ENCODE assay signal across 33 mouse cellular contexts in the genomic region with DNA sequence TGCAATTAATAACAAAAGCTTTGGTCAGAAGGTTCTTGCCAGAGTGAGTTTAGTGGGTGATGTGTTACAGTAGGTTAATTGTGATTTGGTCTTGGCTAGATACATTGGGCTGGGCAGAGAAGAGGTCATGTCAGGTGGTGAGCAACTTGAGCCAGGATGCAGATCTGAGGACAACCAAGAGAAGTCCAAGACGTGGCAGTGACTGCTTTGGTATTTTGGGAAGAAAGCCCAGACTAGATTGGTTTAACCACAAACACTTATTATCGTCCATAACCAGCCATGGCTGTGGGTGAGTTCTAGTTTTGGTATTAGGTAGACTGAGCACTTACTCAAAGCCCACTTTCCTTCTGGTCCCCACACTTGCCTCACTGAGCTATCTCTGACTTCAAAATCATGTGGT. TPM values are rescaled to one million over a fixed set of nuclear protein-coding genes. Genes with fewer than 3 reads are reported as not detected.
"Had no signal": no experiment of that assay in that cellular context is flagged by ENCODE, and none has a peak within 500 bp of the region (broad histone marks: within the 10 kb centered on the region; RNA-seq: fewer than 3 reads in every experiment).

No protein-coding gene starts in this region.

- H3K4me1 ChIP-seq: liver, embryonic 13.5 days had no signal

- H3K36me3 ChIP-seq: kidney, embryonic 15.5 days; liver, embryonic 13.5 days; stomach, embryonic 15.5 days had no signal

- H3K9ac ChIP-seq: kidney, embryonic 15.5 days; liver, embryonic 13.5 days; midbrain, embryonic 13.5 days; neural tube, embryonic 13.5 days; stomach, embryonic 15.5 days had no signal

- DNase-seq: kidney, adult 8-10 months; kidney, postnatal 10 days; kidney, postnatal 36 days; layer of hippocampus, adult 9-11 months; liver, embryonic 13.5 days; lung, adult 2 months; lung, postnatal 14 days; lung, postnatal 4 days; retina, postnatal 1 day; right cerebral cortex, postnatal 25 days; spleen, adult 18-20 months; thymus, adult 18-20 months; thymus, postnatal 36 days had no signal

- H3K9me3 ChIP-seq: kidney, embryonic 15.5 days; liver, embryonic 13.5 days; midbrain, embryonic 13.5 days; neural tube, embryonic 13.5 days; stomach, embryonic 15.5 days had no signal

- H3K4me2 ChIP-seq: kidney, embryonic 15.5 days; liver, embryonic 13.5 days; midbrain, embryonic 13.5 days; neural tube, embryonic 13.5 days; stomach, embryonic 15.5 days had no signal

- H3K4me3 ChIP-seq: kidney, embryonic 15.5 days; liver, embryonic 13.5 days; midbrain, embryonic 13.5 days; myocyte; neural tube, embryonic 13.5 days; stomach, embryonic 15.5 days had no signal

- H3K27ac ChIP-seq: kidney, embryonic 15.5 days; liver, embryonic 13.5 days; stomach, embryonic 15.5 days had no signal

- H3K27me3 ChIP-seq: kidney, embryonic 15.5 days; liver, embryonic 13.5 days; midbrain, embryonic 13.5 days; neural tube, embryonic 13.5 days; stomach, embryonic 15.5 days had no signal

- ATAC-seq: midbrain, embryonic 13.5 days; midbrain, embryonic 16.5 days had no signal

RNA-seq across cellular contexts. Expression of gene Gm21954, which starts 57.4 kb away (rescaled TPM):
- total RNA-seq: layer of hippocampus, postnatal 25 days; left cerebral cortex, adult 18-20 months; left cerebral cortex, postnatal 10 days; left cerebral cortex, postnatal 36 days; liver, adult 2 months; megakaryocyte, adult 5-6 weeks; monocyte, adult 5-6 weeks; neutrophil, adult 5-6 weeks had no signal
- polyA plus RNA-seq: kidney, embryonic 15.5 days; limb, embryonic 11.5 days; limb, embryonic 14.5 days; liver, adult 2 months; liver, embryonic 13.5 days; liver, embryonic 16.5 days; lung, adult 2 months; lung, embryonic 16.5 days; midbrain, embryonic 13.5 days; midbrain, embryonic 16.5 days; myocyte; neural tube, embryonic 13.5 days; stomach, embryonic 15.5 days; testis, adult 2 months; urinary bladder, adult 2 months had no signal
